Mouse (Mus musculus): ENCODE measurements around the gene Sprr2a2.
"Not testable (repeated sequence)": the region's sequence is repeated elsewhere in the genome, so short reads cannot be mapped to it uniquely, and the experiment has no call there.

The Sprr2a2 gene

GRCm38 (mm10) chr3:92273504-92273903, 57.8 kb downstream of the Sprr2a2 start:
- DNase-seq (ENCODE audit: low read depth, low spot score): not testable (repeated sequence)

DNA sequence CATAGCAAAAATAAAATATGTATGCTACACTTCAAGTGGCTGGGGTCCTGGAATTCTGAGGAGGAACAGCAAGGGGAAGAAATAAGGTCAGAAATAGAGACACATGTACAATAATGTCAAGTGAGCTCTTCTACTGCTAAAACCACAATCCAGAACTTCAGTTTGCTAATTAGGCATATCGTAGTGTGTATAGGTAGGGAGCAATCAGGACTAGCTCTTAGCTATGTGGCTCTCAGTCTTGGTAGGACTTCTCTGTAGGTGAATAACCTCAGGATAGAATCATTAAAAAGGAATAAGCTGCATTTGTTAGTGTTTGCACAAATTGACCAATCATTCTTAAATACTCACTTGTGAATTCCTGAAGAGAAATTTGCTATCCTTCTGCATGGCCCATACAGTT, 58.3 kb downstream of the Sprr2a2 start:
- not testable (repeated sequence) for DNase-seq (ENCODE audit: low read depth, low spot score)

GRCm38 (mm10) chr3:92279663-92280062, 63.9 kb downstream of the Sprr2a2 start:
- DNase-seq (ENCODE audit: low read depth, low spot score): not testable (repeated sequence)

- DNase-seq (ENCODE audit: low read depth, low spot score): not testable (repeated sequence)
These were observed 65.4 kb downstream of the Sprr2a2 start for GRCm38 (mm10) chr3:92280963-92281606.

DNA sequence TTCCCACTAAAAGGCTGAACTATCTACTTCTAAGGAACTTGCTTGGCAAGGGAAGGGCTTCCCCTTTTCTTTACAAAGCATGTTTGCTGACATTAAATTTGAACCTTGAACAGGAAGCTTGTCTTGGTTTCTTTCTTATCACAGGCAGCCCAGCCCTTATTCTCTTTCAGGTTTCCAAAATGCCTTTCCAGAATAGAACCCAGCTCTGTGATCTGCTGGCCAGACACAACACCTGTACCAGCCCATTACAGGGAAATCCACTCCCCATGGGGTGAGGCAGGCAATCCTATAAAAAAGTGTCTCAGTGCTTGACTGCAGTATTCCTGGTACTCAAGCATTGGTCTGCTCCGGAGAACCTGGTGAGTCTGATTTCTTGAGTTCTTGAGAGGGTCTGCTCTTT, 69.4 kb downstream of the Sprr2a2 start, which contains the start of gene Sprr2a3:
Gene Sprr2a3 (plus strand): TSS at position 317 of the 400 bp plus-strand sequence.
- not testable (repeated sequence) for DNase-seq (ENCODE audit: low read depth, low spot score)

DNA sequence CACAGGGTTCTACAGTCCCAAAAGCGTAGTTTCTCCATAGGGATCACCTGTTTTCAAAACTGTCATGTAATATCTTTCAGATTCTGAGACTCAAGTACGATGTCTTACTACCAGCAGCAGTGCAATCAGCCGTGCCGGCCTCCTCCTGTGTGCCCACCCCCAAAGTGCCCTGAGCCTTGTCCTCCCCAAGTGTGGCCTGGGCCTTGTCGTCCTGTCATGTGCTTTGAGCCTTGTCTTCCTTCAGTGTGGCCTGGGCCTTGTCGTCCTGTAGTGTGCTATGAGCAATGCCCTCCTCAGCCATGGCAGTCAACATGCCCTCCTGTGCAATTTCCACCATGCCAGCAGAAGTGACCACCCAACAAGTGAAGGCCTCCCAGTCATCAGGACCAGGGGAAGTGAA, 72.8 kb downstream of the Sprr2a2 start:
- not testable (repeated sequence) for DNase-seq (ENCODE audit: low read depth, low spot score)
